20 mouse cellular contexts compared by ENCODE assay signal in the genomic region with DNA sequence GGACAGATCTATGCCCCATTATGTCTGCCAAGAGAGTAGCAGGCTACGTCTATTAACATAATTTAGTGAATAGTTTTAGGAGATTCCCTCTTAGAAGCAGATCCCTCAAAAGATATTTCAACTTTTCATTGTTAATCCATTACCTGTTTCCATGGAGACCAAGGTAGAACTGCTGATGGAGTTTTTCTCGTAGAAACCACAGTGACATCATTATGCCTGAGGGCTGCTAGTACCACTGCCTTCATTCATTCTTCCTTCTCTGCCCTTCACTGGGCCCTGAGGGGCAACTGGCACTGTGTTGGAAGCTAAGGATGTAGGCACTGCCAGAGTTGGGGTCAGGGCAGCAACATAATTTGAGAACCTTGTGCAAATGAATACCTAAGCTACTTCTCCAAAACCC.
"Had no signal": no experiment of that assay in that cellular context is flagged by ENCODE, and none has a peak within 500 bp of the region (broad histone marks: within the 10 kb centered on the region; RNA-seq: fewer than 3 reads in every experiment).

No protein-coding gene starts in this region.

- H3K4me2 ChIP-seq: limb, embryonic 12.5 days; limb, embryonic 15.5 days; liver, embryonic 11.5 days; lung, embryonic 14.5 days; neural tube, embryonic 13.5 days; stomach, embryonic 15.5 days had no signal

- H3K36me3 ChIP-seq: limb, embryonic 12.5 days; limb, embryonic 15.5 days; neural tube, embryonic 13.5 days; stomach, embryonic 15.5 days had no signal

- H3K4me3 ChIP-seq: limb, embryonic 12.5 days; limb, embryonic 15.5 days; myocyte; neural tube, embryonic 13.5 days; stomach, embryonic 15.5 days had no signal

- H3K9ac ChIP-seq: limb, embryonic 12.5 days; limb, embryonic 15.5 days; liver, embryonic 14.5 days; liver, postnatal 0 days; lung, embryonic 14.5 days; neural tube, embryonic 13.5 days; stomach, embryonic 15.5 days had no signal

- DNase-seq: kidney, adult 18-20 months; kidney, adult 9 months; kidney, postnatal 14 days; kidney, postnatal 4 days; left cerebral cortex, postnatal 4 days; liver, postnatal 0 days; lung, embryonic 14.5 days; retina, postnatal 1 day; right cerebral cortex, postnatal 25 days; spleen, adult 18-20 months; thymus, postnatal 25 days had no signal

- H3K27ac ChIP-seq: limb, embryonic 12.5 days; limb, embryonic 15.5 days; liver, embryonic 14.5 days; macrophage; neural tube, embryonic 13.5 days; stomach, embryonic 15.5 days had no signal

- H3K9me3 ChIP-seq: limb, embryonic 12.5 days; limb, embryonic 15.5 days; neural tube, embryonic 13.5 days; stomach, embryonic 15.5 days had no signal

- ATAC-seq: liver, postnatal 0 days; lung, postnatal 0 days had no signal

- H3K4me1 ChIP-seq: limb, embryonic 12.5 days; limb, embryonic 15.5 days; neural tube, embryonic 13.5 days; stomach, embryonic 15.5 days had no signal

- H3K27me3 ChIP-seq: limb, embryonic 12.5 days; limb, embryonic 15.5 days; neural tube, embryonic 13.5 days; stomach, embryonic 15.5 days had no signal
